Mouse (Mus musculus): Measurements from ENCODE around the gene Kif24. TPM values are rescaled to one million over a fixed set of nuclear protein-coding genes. Genes with fewer than 3 reads are reported as not detected.

Gene Kif24
- polyA plus RNA-seq, 1 experiment from 2014 or later, result 2.3 TPM

DNA sequence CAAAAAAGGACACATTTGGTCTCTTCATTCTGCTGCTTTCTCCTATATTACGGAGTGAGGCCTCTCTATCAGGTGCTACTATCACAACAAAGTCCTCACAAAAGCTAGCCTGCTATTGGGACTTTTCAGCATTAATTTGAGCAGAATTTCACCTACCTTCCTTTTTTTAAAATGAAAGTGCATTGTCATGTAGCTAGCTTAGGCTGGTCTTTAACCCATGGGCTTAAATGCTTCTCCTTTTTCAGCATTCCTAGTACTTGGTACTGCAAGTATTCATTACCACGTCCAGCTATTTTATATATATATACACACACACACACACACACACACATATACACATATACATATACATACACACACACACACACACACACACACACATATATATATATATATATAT is 106.0 kb downstream of the Kif24 start:
- no peaks in the 10 kb centered on the region for H3K27me3 ChIP-seq
- no peak overlapping the region for H3K4me2 ChIP-seq
- H3K9ac ChIP-seq, result no peak overlapping the region
- H3K27ac ChIP-seq (replicated peaks), result no peak overlapping the region
- no peak for ATAC-seq (ENCODE audit: low read depth)
- H3K9me3 ChIP-seq, result no peaks in the 10 kb centered on the region
- WGBS, result 97% methylated on average over 2 of the region's 2 CpGs
- peaks cover 19% of the 10 kb centered on the region for H3K36me3 ChIP-seq
- H3K4me1 ChIP-seq (replicated peaks), result 0 out of 2 replicates have a peak, but pooled peaks cover 10% of the 10 kb centered on the region
- H3K4me3 ChIP-seq, result no peak overlapping the region

GRCm38 (mm10) chr4:41357154-41357553 is 107.5 kb downstream of the Kif24 start:
- no peak overlapping the region for H3K4me2 ChIP-seq
- no peak overlapping the region for H3K4me3 ChIP-seq
- H3K36me3 ChIP-seq, result peaks cover 30% of the 10 kb centered on the region
- 0 out of 2 replicates have a peak, but pooled peaks cover 10% of the 10 kb centered on the region for H3K4me1 ChIP-seq (replicated peaks)
- no peaks in the 10 kb centered on the region for H3K27me3 ChIP-seq
- H3K27ac ChIP-seq (replicated peaks), result no peak overlapping the region
- H3K9ac ChIP-seq, result no peak overlapping the region
- no peak for ATAC-seq (ENCODE audit: low read depth)
- no peaks in the 10 kb centered on the region for H3K9me3 ChIP-seq
- WGBS, result 60% methylated on average over 2 of the region's 2 CpGs

GRCm38 (mm10) chr4:41353265-41353664 is 111.4 kb downstream of the Kif24 start:
- Histone ChIP-seq H3K27ac (replicated peaks) (no peak overlapping the region), H3K27me3 (no peaks in the 10 kb centered on the region), H3K9ac (no peak overlapping the region), H3K4me2 (no peak overlapping the region), H3K9me3 (no peaks in the 10 kb centered on the region), H3K36me3 (peaks cover 23% of the 10 kb centered on the region), H3K4me3 (no peak overlapping the region), H3K4me1 (replicated peaks) (peaks cover 22% of the 10 kb centered on the region)
- WGBS, result 97% methylated on average over 1 of the region's 1 CpGs
- no peak for ATAC-seq (ENCODE audit: low read depth)

DNA sequence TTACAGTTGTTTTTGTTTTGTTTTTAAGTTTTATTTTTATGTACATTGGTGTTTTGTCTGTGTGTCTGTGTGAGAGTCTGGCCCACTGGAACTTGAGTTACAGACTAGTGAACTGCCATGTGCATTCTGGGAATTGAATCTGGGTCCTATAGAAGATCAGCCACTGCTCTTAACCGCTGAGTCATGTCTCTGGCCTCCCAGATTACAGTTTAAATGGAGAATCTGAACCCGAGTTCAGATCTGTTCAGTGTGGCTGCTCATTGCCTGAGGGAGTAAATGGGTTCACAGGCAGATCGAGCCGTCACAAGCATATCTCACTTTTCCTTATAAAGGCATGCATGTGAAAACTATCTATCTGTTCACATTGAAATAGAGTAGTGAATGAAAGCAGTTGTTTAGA is 111.9 kb downstream of the Kif24 start:
- H3K4me1 ChIP-seq (replicated peaks), result peaks cover 26% of the 10 kb centered on the region
- no peak overlapping the region for H3K4me2 ChIP-seq
- no peaks in the 10 kb centered on the region for H3K9me3 ChIP-seq
- no peaks in the 10 kb centered on the region for H3K27me3 ChIP-seq
- H3K4me3 ChIP-seq, result no peak overlapping the region
- H3K9ac ChIP-seq, result no peak overlapping the region
- 97% methylated on average over 4 of the region's 4 CpGs for whole genome bisulfite sequencing
- H3K27ac ChIP-seq (replicated peaks), result no peak overlapping the region
- ATAC-seq (ENCODE audit: low read depth), result no peak
- H3K36me3 ChIP-seq, result peaks cover 23% of the 10 kb centered on the region

DNA sequence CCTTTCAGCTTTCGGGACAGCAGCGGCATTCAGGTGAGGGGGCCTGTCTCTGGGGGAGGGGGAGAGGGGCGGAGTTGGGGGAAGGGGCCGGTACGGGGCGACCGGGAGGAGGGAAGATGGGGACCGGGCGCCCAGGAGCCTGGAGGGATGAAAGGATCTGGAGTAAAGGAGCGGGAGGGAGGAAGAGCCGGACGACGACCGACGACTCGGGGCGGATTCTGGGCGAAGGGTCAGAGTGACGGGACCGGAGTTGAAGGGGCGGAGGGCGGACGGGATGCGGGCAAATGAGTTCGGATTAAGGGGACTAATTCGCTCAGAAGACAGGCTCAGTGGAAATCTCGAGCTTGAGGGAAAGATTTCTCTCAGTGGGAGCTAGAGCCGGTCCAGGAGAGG is 115.5 kb downstream of the Kif24 start:
- Histone ChIP-seq H3K36me3 (peaks cover 14% of the 10 kb centered on the region), H3K27ac (replicated peaks) (peak overlapping the region; percentile 97), H3K9ac (peak overlapping the region; percentile 87), H3K9me3 (no peaks in the 10 kb centered on the region), H3K27me3 (no peaks in the 10 kb centered on the region), H3K4me2 (peak overlapping the region; percentile 76), H3K4me3 (peak overlapping the region; percentile 67), H3K4me1 (replicated peaks) (peaks cover 16% of the 10 kb centered on the region)
- WGBS, result 1% methylated on average over 28 of the region's 28 CpGs
- ATAC-seq (ENCODE audit: low read depth), result peak; percentile 86

- Histone ChIP-seq H3K9me3 (no peaks in the 10 kb centered on the region), H3K4me3 (peak within 1 kb of the TSS; percentile 67), H3K4me2 (peak within 1 kb of the TSS; percentile 76), H3K36me3 (peaks cover 14% of the 10 kb centered on the region), H3K27ac (replicated peaks) (peak within 1 kb of the TSS; percentile 97), H3K9ac (peak within 1 kb of the TSS; percentile 87), H3K4me1 (replicated peaks) (peaks cover 16% of the 10 kb centered on the region), H3K27me3 (no peaks in the 10 kb centered on the region)
- peak; percentile 98 for ATAC-seq (ENCODE audit: low read depth)
- WGBS, result under 1% methylated on average over 31 of the region's 31 CpGs
These were observed 116.0 kb downstream of the Kif24 start, which contains the start of gene Ubap1 for GRCm38 (mm10) chr4:41348584-41349198. Gene Ubap1 (plus strand): TSS chr4:41348996.

DNA sequence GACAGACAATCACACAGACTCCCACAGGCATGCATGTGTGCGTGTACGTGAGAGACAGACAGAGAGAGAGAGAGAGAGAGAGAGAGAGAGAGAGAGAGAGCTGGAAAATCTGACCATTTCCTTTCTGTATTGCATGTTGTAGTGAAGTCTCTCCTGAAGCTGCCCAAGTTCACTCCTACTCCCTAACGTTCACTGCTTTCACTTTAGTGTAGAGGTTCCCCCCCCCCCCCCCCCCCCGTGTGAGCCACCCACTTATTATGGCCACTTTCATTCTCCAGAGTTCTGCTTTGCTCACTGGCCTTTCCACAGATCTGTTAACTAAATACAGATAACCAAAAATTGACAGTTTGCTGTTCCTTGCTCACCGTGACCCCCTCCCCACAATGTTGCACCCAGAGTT is 116.8 kb downstream of the Kif24 start:
- Histone ChIP-seq H3K27me3 (no peaks in the 10 kb centered on the region), H3K4me3 (peak overlapping the region; percentile 67), H3K9ac (no peak overlapping the region), H3K4me2 (peak overlapping the region; percentile 76), H3K4me1 (replicated peaks) (peaks cover 16% of the 10 kb centered on the region), H3K36me3 (peaks cover 9% of the 10 kb centered on the region), H3K27ac (replicated peaks) (no peak overlapping the region; the same call in 1 of the 2 replicates), H3K9me3 (no peaks in the 10 kb centered on the region)
- WGBS, result 31% methylated on average over 5 of the region's 5 CpGs
- ATAC-seq (ENCODE audit: low read depth), result no peak

DNA sequence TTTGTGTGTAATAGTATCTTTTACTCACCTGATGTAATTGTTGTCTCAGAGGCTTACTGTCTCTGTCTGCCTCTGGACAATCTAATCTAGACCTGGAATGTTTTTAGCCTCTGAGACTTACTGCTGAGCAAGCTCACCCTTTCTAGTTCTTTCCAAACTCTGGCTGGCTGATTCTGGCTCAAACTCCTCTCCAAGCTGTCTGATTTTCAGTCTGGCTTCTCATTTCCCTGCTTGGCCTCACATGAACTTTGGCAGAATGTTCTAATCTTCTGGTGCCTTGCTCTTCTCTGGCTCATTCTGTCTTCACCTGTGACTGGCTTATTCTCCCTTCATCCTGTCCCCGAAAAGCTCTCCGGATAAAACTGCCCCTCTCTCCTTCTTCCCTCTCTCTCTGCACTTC is 118.7 kb downstream of the Kif24 start:
- 65% methylated on average over 2 of the region's 2 CpGs for WGBS

GRCm38 (mm10) chr4:41340912-41341550 is 123.7 kb downstream of the Kif24 start:
- Histone ChIP-seq H3K27ac (replicated peaks) (no peak overlapping the region), H3K9me3 (no peaks in the 10 kb centered on the region), H3K4me3 (no peak overlapping the region), H3K4me2 (no peak overlapping the region), H3K9ac (no peak overlapping the region), H3K36me3 (no peaks in the 10 kb centered on the region), H3K4me1 (replicated peaks) (no peaks in the 10 kb centered on the region), H3K27me3 (no peaks in the 10 kb centered on the region)
- ATAC-seq (ENCODE audit: low read depth), result no peak
- 80% methylated on average over 11 of the region's 11 CpGs for WGBS

More for the DNA sequence above, 118.7 kb downstream of the Kif24 start:
- ATAC-seq (ENCODE audit: low read depth), result no peak
- H3K9ac ChIP-seq, result no peak overlapping the region
- no peak overlapping the region for H3K4me2 ChIP-seq
- H3K9me3 ChIP-seq, result no peaks in the 10 kb centered on the region
- no peaks in the 10 kb centered on the region for H3K27me3 ChIP-seq
- no peak overlapping the region for H3K4me3 ChIP-seq
- no peaks in the 10 kb centered on the region for H3K36me3 ChIP-seq
- H3K4me1 ChIP-seq (replicated peaks), result peaks cover 14% of the 10 kb centered on the region
- no peak overlapping the region for H3K27ac ChIP-seq (replicated peaks)

Other genes with a start within 250 kb of the Kif24 start
- gene Ubap2, start 189.7 kb downstream of the Kif24 start, polyA plus RNA-seq (2015; fragmentation: Nextera tagmentation; extraction: Ambion mirVana), result 58.3 and 77.6 TPM in 2 replicates
- gene Dcaf12, start 150.0 kb downstream of the Kif24 start, polyA plus RNA-seq (2015; fragmentation: Nextera tagmentation; extraction: Ambion mirVana), result 78.2 and 78.3 TPM in 2 replicates
- 72.6 and 85.5 TPM in 2 replicates for gene Ubap1, start 115.9 kb downstream of the Kif24 start, polyA plus RNA-seq (2015; fragmentation: Nextera tagmentation; extraction: Ambion mirVana)
- 57.0 and 62.7 TPM in 2 replicates for gene Nudt2, start 264 bp upstream of the Kif24 start, polyA plus RNA-seq (2015; fragmentation: Nextera tagmentation; extraction: Ambion mirVana)
- gene AI464131, start 38.2 kb upstream of the Kif24 start, polyA plus RNA-seq (2015; fragmentation: Nextera tagmentation; extraction: Ambion mirVana), result 5.7 and 6.5 TPM in 2 replicates
- gene 1110017D15Rik, start 52.4 kb upstream of the Kif24 start, polyA plus RNA-seq (2015; fragmentation: Nextera tagmentation; extraction: Ambion mirVana), result 6.8 and 8.7 TPM in 2 replicates
- 14.7 and 18.8 TPM in 2 replicates for gene Fam219a, start 104.7 kb upstream of the Kif24 start, polyA plus RNA-seq (2015; fragmentation: Nextera tagmentation; extraction: Ambion mirVana)
- gene Dnaic1, start 104.9 kb upstream of the Kif24 start, polyA plus RNA-seq (2015; fragmentation: Nextera tagmentation; extraction: Ambion mirVana), result 0.87 and 1.0 TPM in 2 replicates
- 79.3 and 81.9 TPM in 2 replicates for gene Enho, start 175.4 kb upstream of the Kif24 start, polyA plus RNA-seq (2015; fragmentation: Nextera tagmentation; extraction: Ambion mirVana)
- gene Cntfr, start 232.2 kb upstream of the Kif24 start, polyA plus RNA-seq (2015; fragmentation: Nextera tagmentation; extraction: Ambion mirVana), result 28.9 and 29.7 TPM in 2 replicates
- gene Il11ra1, start 235.1 kb upstream of the Kif24 start, polyA plus RNA-seq (2015; fragmentation: Nextera tagmentation; extraction: Ambion mirVana), result 53.6 and 60.2 TPM in 2 replicates
- gene Rpp25l, start 248.6 kb upstream of the Kif24 start, polyA plus RNA-seq (2015; fragmentation: Nextera tagmentation; extraction: Ambion mirVana), result 62.6 and 63.4 TPM in 2 replicates